Mouse (Mus musculus) C2C12 (cell line): Measurements from ENCODE around the gene Xylt1.

Experiments used
- CTCF ChIP-seq: IDR thresholded peaks from one replicate; pipeline ENCODE4 v1.5.1; 2011; ENCODE audit not compliant: control insufficient read depth, insufficient read depth, insufficient read length
- MAX ChIP-seq: IDR thresholded peaks from one replicate; pipeline ENCODE4 v1.6.1; 2011; ENCODE audit warnings: mild to moderate bottlenecking, control low read depth
- MYOG ChIP-seq: IDR thresholded peaks from one replicate; pipeline ENCODE4 v1.6.1; 2011; ENCODE audit not compliant: control insufficient read depth, insufficient read length; ENCODE audit errors: extremely low read depth
- USF1 ChIP-seq: IDR thresholded peaks from one replicate; pipeline ENCODE4 v1.6.1; 2011; ENCODE audit warnings: low read depth, mild to moderate bottlenecking, control low read depth, moderate library complexity

- TF ChIP-seq CTCF (no peak), MAX (no peak), MYOG (no peak), USF1 (no peak)
These were observed 140.6 kb downstream of the Xylt1 start for GRCm38 (mm10) chr7:117521369-117521768.
